26 mouse cellular contexts compared by ENCODE assay signal in genomic region chr13:84276246-84276645, GRCm38 (mm10).
"Had no signal": no experiment of that assay in that cellular context is flagged by ENCODE, and none has a peak within 500 bp of the region (broad histone marks: within the 10 kb centered on the region; RNA-seq: fewer than 3 reads in every experiment).

No protein-coding gene starts in this region.

- H3K4me3 ChIP-seq: heart, adult 2 months; heart, embryonic 13.5 days; heart, embryonic 15.5 days; hindbrain, embryonic 10.5 days; hindbrain, embryonic 12.5 days; intestine, embryonic 15.5 days; layer of hippocampus, adult 2 months; left cerebral cortex, adult 2 months; limb, embryonic 10.5 days; limb, embryonic 12.5 days had no signal

- H3K27ac ChIP-seq: heart, adult 2 months; heart, embryonic 13.5 days; heart, embryonic 15.5 days; hindbrain, embryonic 10.5 days; hindbrain, embryonic 12.5 days; hindbrain, embryonic 14.5 days; intestine, embryonic 15.5 days; layer of hippocampus, adult 2 months; left cerebral cortex, adult 2 months; limb, embryonic 10.5 days; limb, embryonic 12.5 days had no signal

- H3K4me1 ChIP-seq: heart, embryonic 13.5 days; heart, embryonic 15.5 days; hindbrain, embryonic 10.5 days; hindbrain, embryonic 12.5 days; intestine, embryonic 15.5 days; limb, embryonic 10.5 days; limb, embryonic 12.5 days had no signal

- H3K9me3 ChIP-seq: heart, embryonic 13.5 days; heart, embryonic 15.5 days; hindbrain, embryonic 10.5 days; hindbrain, embryonic 12.5 days; intestine, embryonic 15.5 days; limb, embryonic 10.5 days; limb, embryonic 12.5 days had no signal

- ATAC-seq: hindbrain, embryonic 16.5 days; inflammation-experienced regulatory T-cells, adult 6 months; intestine, embryonic 15.5 days; intestine, postnatal 0 days had no signal

- H3K36me3 ChIP-seq: intestine, embryonic 15.5 days; limb, embryonic 12.5 days had no signal

- H3K9ac ChIP-seq: heart, embryonic 13.5 days; heart, embryonic 15.5 days; hindbrain, embryonic 12.5 days; hindbrain, embryonic 14.5 days; intestine, embryonic 15.5 days; limb, embryonic 12.5 days had no signal

- DNase-seq: gastrocnemius, postnatal 14 days; gastrocnemius, postnatal 36 days; heart, adult 11 months; heart, adult 2 months; heart, postnatal 4 days; kidney, adult 18-20 months; kidney, adult 8-10 months; kidney, postnatal 10 days; kidney, postnatal 25 days; kidney, postnatal 4 days; liver had no signal

- H3K4me2 ChIP-seq: heart, embryonic 11.5 days; heart, embryonic 13.5 days; heart, embryonic 15.5 days; hindbrain, embryonic 12.5 days; hindbrain, embryonic 14.5 days; intestine, embryonic 15.5 days; limb, embryonic 12.5 days; liver, embryonic 11.5 days had no signal

- H3K27me3 ChIP-seq: heart, embryonic 13.5 days; heart, embryonic 15.5 days; hindbrain, embryonic 12.5 days; intestine, embryonic 15.5 days; limb, embryonic 12.5 days had no signal
